Mouse (Mus musculus): ENCODE measurements around the gene Olfr789. TPM values are rescaled to one million over a fixed set of nuclear protein-coding genes. Genes with fewer than 3 reads are reported as not detected.

The Olfr789 gene
- polyA plus RNA-seq, 2 experiments, result not detected

- H3K4me1 ChIP-seq (ENCODE audit: control insufficient read depth, insufficient read depth, low read length), result no peaks in the 10 kb centered on the region
- no peak within 1 kb of the TSS for H3K4me2 ChIP-seq (replicated peaks; ENCODE audit: low read depth, low read length, severe bottlenecking)
- TF ChIP-seq POLR2A (IDR thresholded peaks at IDR 0.05; ENCODE audit: borderline replicate concordance, extremely low read depth, insufficient read depth, insufficient read length), result no peak
- no peak for DNase-seq (ENCODE audit: low spot score)
- ATAC-seq (ENCODE audit: low FRiP score, low read depth), result no peak
- H3K36me3 ChIP-seq (ENCODE audit: control insufficient read depth, insufficient read depth, low read length), result no peaks in the 10 kb centered on the region
- no peak within 1 kb of the TSS for H3K4me3 ChIP-seq (replicated peaks; ENCODE audit: low read length)
- no peaks in the 10 kb centered on the region for H3K27me3 ChIP-seq (ENCODE audit: control insufficient read depth, insufficient read depth, low read length)
- no peaks in the 10 kb centered on the region for H3K9me3 ChIP-seq (ENCODE audit: control insufficient read depth, low read length)
- no peak within 1 kb of the TSS for H3K9ac ChIP-seq (ENCODE audit: low read depth, low read length, severe bottlenecking)
- no peak within 1 kb of the TSS for H3K27ac ChIP-seq (replicated peaks; ENCODE audit: low read depth, low read length)
Observed at GRCm38 (mm10) chr10:129498192-129498591, 13.6 kb downstream of the Olfr789 start, which contains the start of gene Olfr790. Olfr790 (plus strand) TSS chr10:129498492.

- WGBS, result 74% methylated on average over 3 of the region's 3 CpGs
Observed at GRCm38 (mm10) chr10:129521492-129521891, 36.9 kb downstream of the Olfr789 start, which contains the start of gene Olfr791. Olfr791 (plus strand) TSS chr10:129521792.

GRCm38 (mm10) chr10:129538862-129539261 lies 54.3 kb downstream of the Olfr789 start, which contains the start of gene Olfr792:
Olfr792 (plus strand) TSS chr10:129539162.
- no peak for DNase-seq (ENCODE audit: low spot score)
- no peaks in the 10 kb centered on the region for H3K4me1 ChIP-seq (ENCODE audit: control insufficient read depth, insufficient read depth, low read length)
- no peak within 1 kb of the TSS for H3K4me3 ChIP-seq (replicated peaks; ENCODE audit: low read length)
- H3K36me3 ChIP-seq (ENCODE audit: control insufficient read depth, insufficient read depth, low read length), result no peaks in the 10 kb centered on the region
- no peak within 1 kb of the TSS for H3K4me2 ChIP-seq (replicated peaks; ENCODE audit: low read depth, low read length, severe bottlenecking)
- H3K9ac ChIP-seq (ENCODE audit: low read depth, low read length, severe bottlenecking), result no peak within 1 kb of the TSS
- no peak for ATAC-seq (ENCODE audit: low FRiP score, low read depth)
- TF ChIP-seq POLR2A (IDR thresholded peaks at IDR 0.05; ENCODE audit: borderline replicate concordance, extremely low read depth, insufficient read depth, insufficient read length), result no peak
- H3K9me3 ChIP-seq (ENCODE audit: control insufficient read depth, low read length), result no peaks in the 10 kb centered on the region
- H3K27ac ChIP-seq (replicated peaks; ENCODE audit: low read depth, low read length), result no peak within 1 kb of the TSS
- WGBS, result 89% methylated on average over 1 of the region's 1 CpGs
- no peaks in the 10 kb centered on the region for H3K27me3 ChIP-seq (ENCODE audit: control insufficient read depth, insufficient read depth, low read length)

More at GRCm38 (mm10) chr10:129521492-129521891, 36.9 kb downstream of the Olfr789 start, which contains the start of gene Olfr791:
- DNase-seq (ENCODE audit: low spot score), result no peak
- TF ChIP-seq POLR2A (IDR thresholded peaks at IDR 0.05; ENCODE audit: borderline replicate concordance, extremely low read depth, insufficient read depth, insufficient read length), result no peak
- H3K27ac ChIP-seq (replicated peaks; ENCODE audit: low read depth, low read length), result no peak within 1 kb of the TSS
- no peak within 1 kb of the TSS for H3K4me2 ChIP-seq (replicated peaks; ENCODE audit: low read depth, low read length, severe bottlenecking)
- H3K4me3 ChIP-seq (replicated peaks; ENCODE audit: low read length), result no peak within 1 kb of the TSS
- no peak for ATAC-seq (ENCODE audit: low FRiP score, low read depth)
- H3K9me3 ChIP-seq (ENCODE audit: control insufficient read depth, low read length), result no peaks in the 10 kb centered on the region
- H3K9ac ChIP-seq (ENCODE audit: low read depth, low read length, severe bottlenecking), result no peak within 1 kb of the TSS
- no peaks in the 10 kb centered on the region for H3K36me3 ChIP-seq (ENCODE audit: control insufficient read depth, insufficient read depth, low read length)
- H3K27me3 ChIP-seq (ENCODE audit: control insufficient read depth, insufficient read depth, low read length), result no peaks in the 10 kb centered on the region
- H3K4me1 ChIP-seq (ENCODE audit: control insufficient read depth, insufficient read depth, low read length), result no peaks in the 10 kb centered on the region

Other genes with a start within 250 kb of the Olfr789 start
- gene Olfr774, start 248.5 kb upstream of the Olfr789 start, polyA plus RNA-seq (2012; rRNA removed), result not detected in 2 replicates
- not detected in 2 replicates for gene Olfr774, start 248.5 kb upstream of the Olfr789 start, polyA plus RNA-seq (2014; fragmentation: Nextera tagmentation; extraction: Ambion mirVana)
- not detected in 2 replicates for gene Olfr775, start 236.3 kb upstream of the Olfr789 start, polyA plus RNA-seq (2012; rRNA removed)
- not detected in 2 replicates for gene Olfr775, start 236.3 kb upstream of the Olfr789 start, polyA plus RNA-seq (2014; fragmentation: Nextera tagmentation; extraction: Ambion mirVana)
- gene Olfr776, start 225.6 kb upstream of the Olfr789 start, polyA plus RNA-seq (2012; rRNA removed), result not detected in 2 replicates
- gene Olfr776, start 225.6 kb upstream of the Olfr789 start, polyA plus RNA-seq (2014; fragmentation: Nextera tagmentation; extraction: Ambion mirVana), result not detected in 2 replicates
- not detected in 2 replicates for gene Olfr777, start 213.3 kb upstream of the Olfr789 start, polyA plus RNA-seq (2012; rRNA removed)
- gene Olfr777, start 213.3 kb upstream of the Olfr789 start, polyA plus RNA-seq (2014; fragmentation: Nextera tagmentation; extraction: Ambion mirVana), result not detected in 2 replicates
- gene Olfr780, start 166.6 kb upstream of the Olfr789 start, polyA plus RNA-seq (2012; rRNA removed), result not detected in 2 replicates
- not detected in 2 replicates for gene Olfr780, start 166.6 kb upstream of the Olfr789 start, polyA plus RNA-seq (2014; fragmentation: Nextera tagmentation; extraction: Ambion mirVana)
- not detected in 2 replicates for gene Olfr781, start 155.9 kb upstream of the Olfr789 start, polyA plus RNA-seq (2012; rRNA removed)
- gene Olfr781, start 155.9 kb upstream of the Olfr789 start, polyA plus RNA-seq (2014; fragmentation: Nextera tagmentation; extraction: Ambion mirVana), result not detected in 2 replicates
- not detected in 2 replicates for gene Olfr782, start 135.9 kb upstream of the Olfr789 start, polyA plus RNA-seq (2012; rRNA removed)
- not detected in 2 replicates for gene Olfr782, start 135.9 kb upstream of the Olfr789 start, polyA plus RNA-seq (2014; fragmentation: Nextera tagmentation; extraction: Ambion mirVana)
- gene Olfr784, start 100.7 kb upstream of the Olfr789 start, polyA plus RNA-seq (2012; rRNA removed), result 0.04 TPM in 1 of 2 replicates, not detected in the other
- gene Olfr784, start 100.7 kb upstream of the Olfr789 start, polyA plus RNA-seq (2014; fragmentation: Nextera tagmentation; extraction: Ambion mirVana), result 0.12 and 0.15 TPM in 2 replicates
- gene Olfr785, start 79.3 kb upstream of the Olfr789 start, polyA plus RNA-seq (2012; rRNA removed), result not detected in 2 replicates
- not detected in 2 replicates for gene Olfr785, start 79.3 kb upstream of the Olfr789 start, polyA plus RNA-seq (2014; fragmentation: Nextera tagmentation; extraction: Ambion mirVana)
- not detected in 2 replicates for gene Olfr786, start 57.4 kb upstream of the Olfr789 start, polyA plus RNA-seq (2012; rRNA removed)
- not detected in 2 replicates for gene Olfr786, start 57.4 kb upstream of the Olfr789 start, polyA plus RNA-seq (2014; fragmentation: Nextera tagmentation; extraction: Ambion mirVana)
- gene Olfr787, start 22.9 kb upstream of the Olfr789 start, polyA plus RNA-seq (2012; rRNA removed), result not detected in 2 replicates
- not detected in 2 replicates for gene Olfr787, start 22.9 kb upstream of the Olfr789 start, polyA plus RNA-seq (2014; fragmentation: Nextera tagmentation; extraction: Ambion mirVana)
- not detected in 2 replicates for gene Olfr788, start 13.8 kb upstream of the Olfr789 start, polyA plus RNA-seq (2012; rRNA removed)
- gene Olfr788, start 13.8 kb upstream of the Olfr789 start, polyA plus RNA-seq (2014; fragmentation: Nextera tagmentation; extraction: Ambion mirVana), result not detected in 2 replicates
- gene Olfr790, start 13.7 kb downstream of the Olfr789 start, polyA plus RNA-seq (2012; rRNA removed), result not detected in 2 replicates
- not detected in 2 replicates for gene Olfr790, start 13.7 kb downstream of the Olfr789 start, polyA plus RNA-seq (2014; fragmentation: Nextera tagmentation; extraction: Ambion mirVana)
- not detected in 2 replicates for gene Olfr791, start 37.0 kb downstream of the Olfr789 start, polyA plus RNA-seq (2012; rRNA removed)
- gene Olfr791, start 37.0 kb downstream of the Olfr789 start, polyA plus RNA-seq (2014; fragmentation: Nextera tagmentation; extraction: Ambion mirVana), result not detected in 2 replicates
- not detected in 2 replicates for gene Olfr792, start 54.4 kb downstream of the Olfr789 start, polyA plus RNA-seq (2012; rRNA removed)
- gene Olfr792, start 54.4 kb downstream of the Olfr789 start, polyA plus RNA-seq (2014; fragmentation: Nextera tagmentation; extraction: Ambion mirVana), result not detected in 2 replicates
- gene Olfr794, start 82.9 kb downstream of the Olfr789 start, polyA plus RNA-seq (2012; rRNA removed), result not detected in 2 replicates
- gene Olfr794, start 82.9 kb downstream of the Olfr789 start, polyA plus RNA-seq (2014; fragmentation: Nextera tagmentation; extraction: Ambion mirVana), result not detected in 2 replicates
- not detected in 2 replicates for gene Olfr796, start 127.8 kb downstream of the Olfr789 start, polyA plus RNA-seq (2012; rRNA removed)
- gene Olfr796, start 127.8 kb downstream of the Olfr789 start, polyA plus RNA-seq (2014; fragmentation: Nextera tagmentation; extraction: Ambion mirVana), result not detected in 2 replicates
- not detected in 2 replicates for gene Olfr798, start 143.2 kb downstream of the Olfr789 start, polyA plus RNA-seq (2012; rRNA removed)
- not detected in 2 replicates for gene Olfr798, start 143.2 kb downstream of the Olfr789 start, polyA plus RNA-seq (2014; fragmentation: Nextera tagmentation; extraction: Ambion mirVana)
- not detected in 2 replicates for gene Olfr799, start 152.7 kb downstream of the Olfr789 start, polyA plus RNA-seq (2012; rRNA removed)
- not detected in 2 replicates for gene Olfr799, start 152.7 kb downstream of the Olfr789 start, polyA plus RNA-seq (2014; fragmentation: Nextera tagmentation; extraction: Ambion mirVana)
- gene Olfr800, start 172.9 kb downstream of the Olfr789 start, polyA plus RNA-seq (2012; rRNA removed), result not detected in 2 replicates
- gene Olfr800, start 172.9 kb downstream of the Olfr789 start, polyA plus RNA-seq (2014; fragmentation: Nextera tagmentation; extraction: Ambion mirVana), result not detected in 2 replicates
- gene Olfr801, start 189.1 kb downstream of the Olfr789 start, polyA plus RNA-seq (2012; rRNA removed), result not detected in 2 replicates
- not detected in 2 replicates for gene Olfr801, start 189.1 kb downstream of the Olfr789 start, polyA plus RNA-seq (2014; fragmentation: Nextera tagmentation; extraction: Ambion mirVana)
- gene Olfr802, start 203.4 kb downstream of the Olfr789 start, polyA plus RNA-seq (2012; rRNA removed), result not detected in 2 replicates
- gene Olfr802, start 203.4 kb downstream of the Olfr789 start, polyA plus RNA-seq (2014; fragmentation: Nextera tagmentation; extraction: Ambion mirVana), result not detected in 2 replicates
- not detected in 2 replicates for gene Olfr803, start 209.5 kb downstream of the Olfr789 start, polyA plus RNA-seq (2012; rRNA removed)
- not detected in 2 replicates for gene Olfr803, start 209.5 kb downstream of the Olfr789 start, polyA plus RNA-seq (2014; fragmentation: Nextera tagmentation; extraction: Ambion mirVana)
- gene Olfr804, start 218.5 kb downstream of the Olfr789 start, polyA plus RNA-seq (2012; rRNA removed), result not detected in 2 replicates
- not detected in 2 replicates for gene Olfr804, start 218.5 kb downstream of the Olfr789 start, polyA plus RNA-seq (2014; fragmentation: Nextera tagmentation; extraction: Ambion mirVana)
- not detected in 2 replicates for gene Olfr805, start 244.6 kb downstream of the Olfr789 start, polyA plus RNA-seq (2012; rRNA removed)
- not detected in 2 replicates for gene Olfr805, start 244.6 kb downstream of the Olfr789 start, polyA plus RNA-seq (2014; fragmentation: Nextera tagmentation; extraction: Ambion mirVana)

Data from limb, embryonic 14.5 days (tissue).